Mouse (Mus musculus) cerebellum, adult 2 months (tissue): ENCODE measurements around the gene Dusp23.

Experiments used
- CTCF ChIP-seq: fragments of 200-500 bp; IDR thresholded peaks from 2 replicates; pipeline ENCODE4 v1.5.1; 2011; ENCODE audit warnings: low read depth, mild to moderate bottlenecking, control low read depth, low read length, moderate library complexity, borderline replicate concordance; ENCODE audit not compliant: insufficient read depth
- POLR2A ChIP-seq: fragments of 200-500 bp; IDR thresholded peaks from 2 replicates; pipeline ENCODE4 v1.6.1; 2011; ENCODE audit warnings: low read length, control low read depth, borderline replicate concordance; ENCODE audit not compliant: insufficient read depth

DNA sequence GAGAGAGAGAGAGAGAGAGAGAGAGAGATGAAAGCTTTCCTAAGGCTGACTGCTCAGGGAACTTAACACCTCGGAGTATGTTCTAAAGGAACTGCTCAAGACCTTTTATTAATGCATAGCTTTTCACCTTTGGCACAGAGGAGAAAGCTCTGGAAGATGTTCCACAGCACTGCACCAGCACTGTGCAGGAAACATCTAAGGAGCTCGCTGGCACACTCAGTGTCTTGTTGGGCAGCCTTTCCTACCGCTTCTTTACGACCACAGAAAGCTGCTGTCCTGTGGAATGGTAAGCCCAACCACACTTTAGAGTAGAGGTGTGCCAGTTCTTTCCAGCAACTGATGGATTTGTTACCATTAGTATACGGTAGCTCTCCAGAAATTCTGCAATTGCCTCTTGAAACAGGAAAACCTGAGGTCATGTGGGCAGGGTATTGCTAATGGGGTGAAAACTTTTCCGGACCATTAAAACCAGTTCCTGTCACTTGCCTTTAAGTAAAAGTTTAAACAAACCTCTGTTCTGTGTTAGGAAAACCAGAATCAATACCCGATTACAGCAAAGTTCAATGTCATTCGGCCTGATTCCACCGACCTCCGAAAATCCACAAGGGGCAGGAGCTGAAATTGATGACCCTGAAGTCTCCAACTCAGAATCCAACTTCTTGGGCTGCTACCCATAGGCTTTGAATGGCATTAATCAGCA, 18.7 kb upstream of the Dusp23 start:
- TF ChIP-seq CTCF = no peak
- TF ChIP-seq POLR2A = no peak
